Mouse (Mus musculus): ENCODE results near the gene Sod2. TPM values are rescaled to one million over a fixed set of nuclear protein-coding genes. Genes with fewer than 3 reads are reported as not detected.

Gene Sod2
- 86.8 TPM for polyA plus RNA-seq (2014; fragmentation: Illumina TruSeq; extraction: RNeasy Lipid Tissue Mini Kit (QIAGEN cat#74804); ENCODE audit: low read depth, low replicate concordance)

DNA sequence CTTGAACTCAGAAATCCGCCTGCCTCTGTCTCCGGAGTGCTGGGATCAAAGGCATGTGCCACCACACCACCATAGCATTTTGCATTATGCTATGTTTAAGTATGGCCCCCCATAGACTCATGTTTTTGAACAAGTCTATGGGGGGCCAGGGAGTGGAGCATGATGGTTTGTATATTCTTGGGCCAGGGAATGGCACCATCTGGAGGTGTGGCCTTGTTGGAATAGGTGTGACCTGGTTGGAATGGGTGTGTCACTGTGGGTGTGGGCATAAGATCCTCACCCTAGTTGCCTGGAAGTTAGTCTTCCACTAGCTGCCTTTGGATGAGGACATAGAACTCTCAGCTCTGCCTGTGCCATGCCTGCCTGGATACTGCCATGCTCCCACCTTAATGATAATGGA, at the start of gene Sod2:
Sod2 (plus strand) TSS at position 301 of the 400 bp plus-strand sequence.

GRCm38 (mm10) chr17:12960331-12960873, 46.2 kb upstream of the Sod2 start, which contains the start of gene Acat2:
Gene Acat2 (minus strand): TSS chr17:12960747.

GRCm38 (mm10) chr17:12994069-12994468, 12.6 kb upstream of the Sod2 start, which contains the start of gene Wtap:
Gene Wtap (minus strand): TSS chr17:12994169.

DNA sequence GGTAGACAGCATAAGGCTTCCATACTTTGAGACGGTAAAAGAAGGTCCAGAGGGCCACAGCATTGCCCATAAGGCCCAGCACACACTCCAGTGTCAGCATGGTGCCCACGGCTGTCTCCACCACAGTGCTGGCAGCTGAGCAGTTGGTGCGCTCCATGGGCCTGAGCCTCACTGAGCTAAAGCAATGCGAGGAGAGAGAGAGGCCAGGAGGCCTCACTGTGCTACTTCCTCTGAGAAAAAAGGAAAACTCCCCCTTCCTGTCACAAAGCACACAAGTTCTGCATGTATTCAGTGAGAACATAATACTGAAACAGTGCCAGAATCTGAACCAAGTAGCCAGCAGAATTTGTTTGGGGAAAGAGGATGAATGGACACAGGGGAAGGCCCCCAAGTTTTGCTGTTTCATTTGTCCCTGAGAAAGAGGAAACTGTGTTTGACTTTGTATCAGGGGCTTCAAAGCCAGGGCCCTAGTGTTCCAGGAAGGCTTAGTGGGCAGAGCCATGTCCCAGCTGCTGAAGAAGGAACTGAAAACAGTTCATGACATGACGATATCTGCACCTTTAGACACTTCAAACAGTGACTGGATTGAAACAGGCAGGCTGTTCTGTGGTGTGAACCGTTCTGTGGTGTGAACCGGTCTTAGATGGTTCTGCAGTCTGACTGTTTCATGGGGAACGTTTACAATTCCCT, 45.6 kb downstream of the Sod2 start, which contains the start of gene Gpr31b:
Gpr31b (minus strand) TSS at position 173 of the 690 bp plus-strand sequence.

DNA sequence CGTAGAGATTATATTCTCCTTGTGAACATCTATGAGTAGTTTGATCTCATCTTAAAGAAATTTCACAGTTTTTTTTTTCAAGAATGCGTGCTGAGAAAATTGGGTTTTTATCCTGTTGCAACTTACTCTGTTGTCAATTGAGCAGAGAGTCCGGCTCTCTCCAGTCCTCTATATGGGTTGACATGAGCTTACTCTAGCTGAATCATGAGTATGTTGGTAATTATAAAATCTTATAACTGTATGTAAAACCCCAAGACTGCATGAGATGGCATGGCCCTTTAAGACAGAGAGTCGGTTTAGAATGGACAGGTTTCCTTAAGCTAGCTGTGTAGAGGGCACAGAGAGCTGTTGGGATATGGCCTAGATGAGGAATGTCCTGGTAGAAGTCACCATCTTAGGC, 54.2 kb downstream of the Sod2 start, which contains the start of gene Tcp10b:
Tcp10b (plus strand) TSS at position 301 of the 400 bp plus-strand sequence.

Other genes starting within 250 kb of the Sod2 start
- gene Igf2r, start 237.2 kb upstream of the Sod2 start, polyA plus RNA-seq (2014; fragmentation: Illumina TruSeq; extraction: RNeasy Lipid Tissue Mini Kit (QIAGEN cat#74804); ENCODE audit: low read depth, low replicate concordance) = 16.6 TPM
- gene Mas1, start 138.7 kb upstream of the Sod2 start, polyA plus RNA-seq (2014; fragmentation: Illumina TruSeq; extraction: RNeasy Lipid Tissue Mini Kit (QIAGEN cat#74804); ENCODE audit: low read depth, low replicate concordance) = not detected
- gene Mrgprh, start 130.8 kb upstream of the Sod2 start, polyA plus RNA-seq (2014; fragmentation: Illumina TruSeq; extraction: RNeasy Lipid Tissue Mini Kit (QIAGEN cat#74804); ENCODE audit: low read depth, low replicate concordance) = not detected
- not detected for gene Pnldc1, start 96.6 kb upstream of the Sod2 start, polyA plus RNA-seq (2014; fragmentation: Illumina TruSeq; extraction: RNeasy Lipid Tissue Mini Kit (QIAGEN cat#74804); ENCODE audit: low read depth, low replicate concordance)
- gene Tcp1, start 91.1 kb upstream of the Sod2 start, polyA plus RNA-seq (2014; fragmentation: Illumina TruSeq; extraction: RNeasy Lipid Tissue Mini Kit (QIAGEN cat#74804); ENCODE audit: low read depth, low replicate concordance) = 398 TPM
- gene Mrpl18, start 90.5 kb upstream of the Sod2 start, polyA plus RNA-seq (2014; fragmentation: Illumina TruSeq; extraction: RNeasy Lipid Tissue Mini Kit (QIAGEN cat#74804); ENCODE audit: low read depth, low replicate concordance) = 98.0 TPM
- gene Acat3, start 66.2 kb upstream of the Sod2 start, polyA plus RNA-seq (2014; fragmentation: Illumina TruSeq; extraction: RNeasy Lipid Tissue Mini Kit (QIAGEN cat#74804); ENCODE audit: low read depth, low replicate concordance) = not detected
- gene Acat2, start 46.1 kb upstream of the Sod2 start, polyA plus RNA-seq (2014; fragmentation: Illumina TruSeq; extraction: RNeasy Lipid Tissue Mini Kit (QIAGEN cat#74804); ENCODE audit: low read depth, low replicate concordance) = 29.1 TPM
- gene Wtap, start 12.7 kb upstream of the Sod2 start, polyA plus RNA-seq (2014; fragmentation: Illumina TruSeq; extraction: RNeasy Lipid Tissue Mini Kit (QIAGEN cat#74804); ENCODE audit: low read depth, low replicate concordance) = 194 TPM
- not detected for gene Gpr31b, start 45.5 kb downstream of the Sod2 start, polyA plus RNA-seq (2014; fragmentation: Illumina TruSeq; extraction: RNeasy Lipid Tissue Mini Kit (QIAGEN cat#74804); ENCODE audit: low read depth, low replicate concordance)
- 0.25 TPM for gene Tcp10b, start 54.3 kb downstream of the Sod2 start, polyA plus RNA-seq (2014; fragmentation: Illumina TruSeq; extraction: RNeasy Lipid Tissue Mini Kit (QIAGEN cat#74804); ENCODE audit: low read depth, low replicate concordance)
- gene Unc93a, start 125.0 kb downstream of the Sod2 start, polyA plus RNA-seq (2014; fragmentation: Illumina TruSeq; extraction: RNeasy Lipid Tissue Mini Kit (QIAGEN cat#74804); ENCODE audit: low read depth, low replicate concordance) = not detected
- gene Smok2a, start 214.3 kb downstream of the Sod2 start, polyA plus RNA-seq (2014; fragmentation: Illumina TruSeq; extraction: RNeasy Lipid Tissue Mini Kit (QIAGEN cat#74804); ENCODE audit: low read depth, low replicate concordance) = not detected
- not detected for gene Smok2b, start 223.4 kb downstream of the Sod2 start, polyA plus RNA-seq (2014; fragmentation: Illumina TruSeq; extraction: RNeasy Lipid Tissue Mini Kit (QIAGEN cat#74804); ENCODE audit: low read depth, low replicate concordance)